Mouse (Mus musculus) retina, embryonic 14.5 days (tissue): ENCODE measurements at regions not wholly inside any gene's neighbourhood (a gene's known extent, or its start where the extent isn't known, plus 50 kb on each side); places are given as distances from the start of the nearest gene placed in this dataset.

Experiments
- DNase-seq: peaks from one replicate; pipeline ENCODE4 v3.0.0-alpha.2; 2015; ENCODE audit warnings: low spot score

GRCm38 (mm10) chr5:45925879-45926410 is 68.5 kb upstream of the Lcorl start:
- DNase-seq, result no peak

- DNase-seq, result no peak
Measured at GRCm38 (mm10) chr5:45923907-45924594, 66.6 kb upstream of the Lcorl start.
